Mouse (Mus musculus): Measurements from ENCODE around the gene AY761185. TPM values are rescaled to one million over a fixed set of nuclear protein-coding genes. Genes with fewer than 3 reads are reported as not detected.
"Not testable (repeated sequence)": the region's sequence is repeated elsewhere in the genome, so short reads cannot be mapped to it uniquely, and the experiment has no call there.

AY761185 gene
- total RNA-seq (2017): not detected in 2 replicates

DNA sequence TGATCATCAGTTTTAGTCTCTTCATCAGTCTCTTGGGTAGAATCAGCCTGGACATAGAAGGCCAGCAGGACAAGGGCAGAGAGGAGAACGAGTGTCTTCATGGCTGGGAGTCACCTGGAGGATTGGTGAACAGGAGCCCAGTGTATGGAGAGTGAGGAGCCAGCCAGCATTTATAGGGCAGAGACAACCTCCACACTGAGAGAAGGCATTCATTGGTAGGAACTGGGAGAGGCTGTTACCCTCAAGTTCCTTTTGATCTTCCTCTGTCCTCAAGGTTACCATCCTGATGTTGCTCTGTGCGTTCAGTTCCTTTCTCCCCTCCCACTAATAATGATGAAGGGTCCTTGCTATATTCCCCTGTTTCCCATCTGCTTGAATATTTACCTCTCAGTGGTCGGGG is at the start of gene AY761185:
Gene AY761185 (minus strand): TSS at position 101 of the 400 bp plus-strand sequence.
- ATAC-seq (replicated peaks; ENCODE audit: low read depth, poor library complexity, severe bottlenecking): no peak

DNA sequence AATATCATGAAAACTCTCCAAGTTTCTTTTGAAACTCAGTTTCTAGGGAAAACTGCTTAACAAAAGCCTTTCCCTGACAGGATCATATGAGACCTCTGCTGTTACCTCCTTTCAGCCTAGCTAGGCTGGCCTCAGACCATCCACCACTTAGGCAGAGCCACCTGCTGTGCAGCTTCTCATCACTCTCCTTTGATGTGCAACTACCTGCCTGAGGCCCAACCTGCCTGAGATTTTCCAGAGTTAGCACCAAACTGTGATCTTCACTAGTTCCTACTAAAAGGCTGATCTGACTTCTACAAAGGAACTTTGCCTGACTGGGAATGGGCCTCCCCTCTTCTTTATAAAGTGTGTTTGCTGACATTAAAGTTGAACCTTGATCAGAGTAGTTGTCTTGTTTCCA is 49.5 kb upstream of the AY761185 start:
- ATAC-seq (replicated peaks; ENCODE audit: low read depth, poor library complexity, severe bottlenecking): not testable (repeated sequence)

DNA sequence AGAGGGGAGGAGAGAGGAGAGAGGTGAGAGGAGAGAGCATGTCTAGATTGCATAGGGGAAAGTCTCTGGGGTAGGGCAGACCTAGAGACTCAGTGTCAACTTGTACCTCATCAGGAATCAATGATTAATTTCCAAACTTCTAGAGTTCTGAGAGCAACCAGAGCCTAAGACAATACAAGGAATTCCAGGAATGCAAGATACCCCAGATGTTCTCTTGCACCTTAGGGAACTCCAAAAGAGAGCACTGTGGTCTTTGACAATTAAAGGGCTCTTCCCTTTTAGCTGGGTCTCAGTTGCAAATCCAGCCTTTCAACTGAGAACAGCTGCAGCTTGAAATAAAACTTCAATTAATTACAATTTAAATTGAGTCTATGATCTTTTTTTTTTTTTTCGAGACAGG is 35.3 kb upstream of the AY761185 start:
- no peak for ATAC-seq (replicated peaks; ENCODE audit: low read depth, poor library complexity, severe bottlenecking)

DNA sequence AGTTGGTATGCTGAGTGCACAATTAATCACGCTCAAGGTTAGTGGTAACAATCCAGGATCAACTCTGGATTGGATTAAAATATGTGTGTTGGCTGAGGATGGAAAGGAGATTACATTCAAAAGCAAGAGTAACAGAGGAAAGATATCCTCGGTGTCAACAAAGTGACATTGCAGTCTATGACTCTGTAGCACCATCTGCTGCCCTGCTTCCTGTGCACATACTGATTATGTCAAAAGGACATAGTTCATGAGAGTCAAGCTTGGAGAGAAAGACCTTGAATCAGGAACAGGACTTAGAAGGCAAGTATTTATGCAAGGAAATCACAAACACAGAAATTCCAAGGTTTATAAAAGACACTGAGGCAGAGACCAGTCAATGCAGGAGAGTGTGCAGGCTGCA is 20.0 kb upstream of the AY761185 start:
- ATAC-seq (replicated peaks; ENCODE audit: low read depth, poor library complexity, severe bottlenecking): no peak

DNA sequence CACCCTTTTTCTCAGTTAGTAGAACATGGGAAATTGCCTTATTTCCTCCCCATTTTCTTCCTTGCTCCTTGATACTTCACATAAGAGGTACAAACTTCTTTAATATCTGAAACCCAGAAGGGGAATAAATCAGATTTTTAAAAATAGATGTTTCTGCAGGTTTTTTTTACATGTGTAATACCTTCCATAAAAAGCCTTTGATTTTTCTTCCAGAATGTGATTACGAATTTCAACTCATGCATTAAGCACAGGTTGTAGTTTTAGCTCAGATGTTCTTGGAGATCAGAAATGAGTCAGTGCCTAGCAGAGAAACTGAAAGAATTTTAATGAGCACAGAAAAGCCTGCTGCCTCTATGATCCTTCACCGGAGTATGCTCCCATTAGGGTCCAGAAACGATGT is 22.5 kb downstream of the AY761185 start, which contains the start of gene Gm6040:
Gene Gm6040 (minus strand): TSS at position 101 of the 400 bp plus-strand sequence.
- ATAC-seq (replicated peaks; ENCODE audit: low read depth, poor library complexity, severe bottlenecking): no peak

DNA sequence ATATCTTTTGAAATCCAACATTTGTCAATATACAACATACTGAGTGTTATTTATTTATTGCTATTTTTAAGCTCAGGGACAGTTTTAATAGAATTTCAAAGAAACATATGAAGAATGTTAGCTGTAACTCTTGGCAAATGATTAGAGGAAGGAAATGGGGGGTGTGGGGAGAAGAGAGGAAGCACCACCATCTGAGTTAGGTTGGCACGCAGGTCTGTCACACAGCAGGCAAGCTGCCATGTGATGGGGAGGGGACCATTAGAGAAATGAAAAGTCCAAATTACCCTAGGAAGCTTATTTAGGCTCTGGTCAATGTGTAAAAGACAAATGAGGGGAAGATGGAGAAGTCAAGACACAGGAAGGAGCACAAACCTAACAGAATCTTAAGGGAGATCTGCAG is 32.2 kb downstream of the AY761185 start:
- ATAC-seq (replicated peaks; ENCODE audit: low read depth, poor library complexity, severe bottlenecking): 0 out of 2 replicates have a peak, but pooled peaks have one; percentile 32

DNA sequence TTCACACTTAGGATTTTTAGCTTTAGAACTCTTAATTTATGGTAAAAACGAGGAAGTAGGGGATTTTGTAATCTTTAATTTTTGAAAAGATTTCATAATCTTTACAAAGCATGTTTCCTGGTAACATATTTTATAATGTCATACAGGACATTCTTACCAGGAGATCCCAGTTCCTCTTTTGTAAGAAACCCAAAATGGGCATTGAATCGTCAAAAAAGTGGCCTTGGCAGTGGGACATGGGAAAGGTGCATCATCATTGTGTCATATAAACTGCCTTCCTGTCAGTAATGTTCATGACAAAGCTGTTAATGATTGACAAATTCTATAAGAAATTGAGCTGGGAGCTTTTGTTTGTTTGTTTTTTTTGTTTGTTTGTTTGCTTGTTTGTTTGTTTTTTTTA is 36.3 kb downstream of the AY761185 start:
- peak; percentile 72 for ATAC-seq (replicated peaks; ENCODE audit: low read depth, poor library complexity, severe bottlenecking)

DNA sequence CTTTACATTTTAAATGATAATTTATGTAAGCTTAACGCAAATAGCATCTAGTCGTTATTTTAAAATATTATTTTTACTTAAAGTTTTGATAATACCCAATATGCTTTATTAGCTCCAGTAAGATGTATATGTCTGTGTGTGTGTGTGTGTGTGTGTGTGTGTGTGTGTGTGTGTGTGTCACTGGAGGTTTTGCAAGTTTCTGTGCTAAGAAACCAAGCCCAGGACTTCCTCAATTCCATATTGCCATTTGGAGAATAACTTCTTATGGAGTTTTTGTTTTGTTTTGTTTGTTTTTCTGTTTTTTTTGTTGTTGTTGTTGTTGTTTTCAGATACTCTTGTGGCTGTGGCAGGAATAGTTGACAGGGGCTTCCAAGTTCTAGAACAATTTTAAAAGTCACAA is 37.4 kb downstream of the AY761185 start:
- ATAC-seq (replicated peaks; ENCODE audit: low read depth, poor library complexity, severe bottlenecking): no peak

DNA sequence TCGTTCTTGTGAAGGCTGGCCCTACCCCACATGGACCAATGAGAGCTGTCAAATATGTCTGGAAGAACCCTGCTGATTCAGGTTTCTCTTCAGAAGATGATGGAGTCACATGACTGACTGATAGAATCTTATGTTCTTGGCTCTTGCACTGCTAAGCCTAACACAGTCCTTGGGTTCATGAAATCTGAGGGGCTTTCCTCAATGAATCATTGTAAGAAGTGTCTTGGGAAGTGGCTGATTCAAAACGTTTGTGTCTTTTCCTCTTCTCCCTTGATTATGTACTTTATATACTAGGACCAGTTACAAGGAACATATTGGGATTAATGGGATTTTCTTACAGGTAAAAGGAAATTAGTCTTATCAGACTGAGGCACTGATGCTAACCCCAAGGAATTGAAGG is 42.0 kb downstream of the AY761185 start, which contains the start of gene Gm15056:
Gene Gm15056 (minus strand): TSS at position 101 of the 400 bp plus-strand sequence.
- no peak for ATAC-seq (replicated peaks; ENCODE audit: low read depth, poor library complexity, severe bottlenecking)

Other genes starting within 250 kb of the AY761185 start
- not detected in 2 replicates for gene Defb33, start 52.0 kb downstream of the AY761185 start, total RNA-seq (2017)
- gene Gm15056, start 42.1 kb downstream of the AY761185 start, total RNA-seq (2017): not detected in 2 replicates
- not detected in 2 replicates for gene Gm6040, start 22.6 kb downstream of the AY761185 start, total RNA-seq (2017)
- gene Defa21, start 80.8 kb upstream of the AY761185 start, total RNA-seq (2017): not detected in 2 replicates
- not detected in 2 replicates for gene Defa23, start 110.3 kb upstream of the AY761185 start, total RNA-seq (2017)
- not detected in 2 replicates for gene Defa35, start 120.3 kb upstream of the AY761185 start, total RNA-seq (2017)
- gene Defa25, start 139.7 kb upstream of the AY761185 start, total RNA-seq (2017): not detected in 2 replicates
- gene Gm14851, start 151.3 kb upstream of the AY761185 start, total RNA-seq (2017): not detected in 2 replicates
- not detected in 2 replicates for gene Defa30, start 189.9 kb upstream of the AY761185 start, total RNA-seq (2017)
- not detected in 2 replicates for gene Defa22, start 217.6 kb upstream of the AY761185 start, total RNA-seq (2017)
- gene Defa31, start 246.9 kb upstream of the AY761185 start, total RNA-seq (2017): not detected in 2 replicates